Mouse (Mus musculus) lung, postnatal 14 days (tissue): Measurements from ENCODE around the gene Cdc37l1.

Source experiments
- DNase-seq: peaks from one replicate; pipeline ENCODE4 v3.0.0; 2021

The Cdc37l1 gene

DNA sequence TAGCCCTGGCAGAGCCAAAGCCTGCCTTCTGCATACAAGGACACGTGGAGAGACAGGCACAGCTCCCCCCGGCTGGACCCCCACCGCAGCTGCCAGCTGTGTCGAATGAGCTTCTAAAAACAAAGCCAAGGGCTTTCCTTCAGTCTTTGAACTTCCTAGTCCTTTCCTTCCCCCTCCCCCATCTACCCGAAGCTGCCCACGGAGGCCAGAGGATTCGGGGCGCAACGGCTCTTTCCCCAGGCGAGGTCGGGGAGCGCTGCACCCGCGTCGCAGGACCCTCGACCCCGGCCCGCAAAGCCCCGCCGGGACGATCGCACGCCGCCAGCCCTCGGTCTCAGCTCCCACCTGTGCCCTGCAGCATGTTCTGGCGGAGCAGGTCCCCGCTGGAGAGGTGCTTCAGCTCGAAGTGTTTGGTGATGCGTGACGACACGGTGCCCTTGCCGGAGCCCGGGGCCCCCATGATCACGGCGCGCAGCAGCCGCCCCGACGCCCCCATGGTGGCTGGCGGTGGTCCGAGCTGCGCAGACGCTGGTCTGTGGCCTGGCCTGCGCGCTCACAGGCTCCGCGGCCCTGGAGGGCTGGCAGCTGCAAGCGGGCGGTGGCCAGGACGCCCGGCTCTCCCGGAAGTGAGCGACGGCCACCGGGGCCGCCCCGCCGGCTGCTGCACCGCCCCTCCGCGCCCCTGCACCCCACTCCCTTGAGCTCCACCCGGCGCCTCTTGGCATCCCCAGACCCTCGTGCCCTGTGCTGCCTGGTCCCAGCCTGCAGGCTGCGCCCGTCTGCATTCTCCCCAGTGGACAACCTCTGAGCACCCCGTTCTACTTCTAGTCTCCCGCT, 57.4 kb downstream of the Cdc37l1 start, which contains the start of gene Ak3:
Ak3 (minus strand) TSS at position 628 of the 837 bp plus-strand sequence.
- DNase-seq = peak; percentile 79

DNA sequence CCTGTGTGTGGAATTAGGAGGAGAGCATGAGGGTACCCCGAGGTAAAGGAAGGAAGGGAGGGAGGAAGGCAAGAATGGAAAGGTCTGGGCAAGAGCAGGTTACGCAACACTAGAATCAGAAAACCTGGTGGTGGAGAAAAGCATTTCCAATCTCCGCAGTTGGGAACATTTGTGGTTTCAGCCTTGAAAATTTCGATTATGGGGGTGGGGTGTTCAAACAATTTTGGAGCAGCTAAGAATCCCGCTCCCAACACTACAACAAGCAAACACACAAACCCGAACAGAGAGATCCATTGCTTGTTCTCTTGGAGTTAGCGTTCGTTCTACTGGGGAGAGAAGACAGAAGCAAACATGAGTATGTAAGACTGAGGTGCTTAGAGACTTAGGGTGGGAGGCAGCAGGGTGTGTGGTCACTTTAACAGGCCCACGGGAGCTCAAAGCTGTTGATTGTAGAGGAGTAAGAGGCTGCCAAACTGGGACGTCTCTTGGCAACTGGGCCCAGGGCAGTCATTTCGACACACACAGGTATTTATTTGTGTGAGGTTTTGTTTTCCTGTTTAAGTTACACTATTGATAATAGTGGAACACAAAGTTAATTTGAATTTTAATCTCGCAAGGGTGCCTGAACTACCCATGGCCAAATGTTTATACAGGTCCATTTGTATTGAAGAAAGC, 59.4 kb downstream of the Cdc37l1 start:
- no peak for DNase-seq

DNA sequence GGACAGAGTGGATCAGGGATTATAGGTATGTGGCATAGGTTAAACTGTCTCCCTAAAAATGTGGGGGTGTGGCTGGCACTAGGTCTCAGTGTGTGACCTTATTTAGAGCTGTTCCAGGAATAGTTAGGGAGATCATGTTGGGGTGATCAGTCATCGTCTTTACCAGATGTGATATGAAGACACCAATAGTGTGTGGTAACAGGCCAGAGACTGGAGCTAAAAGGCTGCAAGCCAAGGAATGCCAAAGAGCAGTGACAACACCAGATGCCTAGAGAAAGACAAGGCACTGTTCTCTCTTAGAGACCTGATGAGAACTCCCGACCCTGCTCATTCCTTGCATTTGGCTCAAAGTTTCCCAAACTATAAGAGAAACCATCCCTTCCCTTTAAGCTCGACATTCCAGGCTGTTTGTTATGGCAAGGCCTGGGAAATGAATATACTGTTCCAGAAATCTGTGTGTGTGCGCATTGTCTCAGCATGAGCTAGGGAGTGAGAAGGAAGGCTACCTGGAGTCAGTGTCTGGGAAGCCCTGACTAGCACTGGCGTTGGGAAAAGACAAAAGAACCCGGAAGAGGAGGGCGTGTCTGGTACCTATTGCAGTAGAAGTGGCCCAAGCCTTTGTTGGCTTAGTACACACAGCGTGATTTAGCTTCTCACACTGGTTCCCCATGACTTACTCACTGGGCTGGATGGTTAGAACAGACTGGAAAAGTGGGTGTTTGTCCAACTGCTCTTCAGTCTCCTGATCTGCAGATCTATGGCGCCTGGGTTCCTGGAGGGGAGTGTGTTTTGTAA, 60.2 kb downstream of the Cdc37l1 start:
- DNase-seq = no peak

DNA sequence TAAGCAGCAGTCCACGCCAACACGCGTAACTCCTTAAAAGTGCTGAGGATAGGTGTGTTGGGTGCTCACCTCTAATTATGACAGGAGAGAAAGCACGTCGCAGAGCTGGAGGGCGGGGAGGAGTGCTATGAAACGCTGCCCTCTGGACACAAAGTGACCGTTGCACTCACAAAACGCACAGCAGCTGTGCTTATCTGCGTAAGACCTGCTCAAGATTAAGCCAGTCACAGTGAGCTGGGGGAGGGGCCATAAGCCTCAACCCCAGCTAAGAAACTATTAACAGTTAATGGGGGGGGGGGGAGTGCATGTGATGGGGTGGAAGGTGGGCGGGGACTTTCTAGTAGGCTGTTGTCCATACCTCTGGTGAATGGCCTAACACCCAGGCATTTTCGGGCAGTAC, 62.6 kb downstream of the Cdc37l1 start:
- DNase-seq = no peak

DNA sequence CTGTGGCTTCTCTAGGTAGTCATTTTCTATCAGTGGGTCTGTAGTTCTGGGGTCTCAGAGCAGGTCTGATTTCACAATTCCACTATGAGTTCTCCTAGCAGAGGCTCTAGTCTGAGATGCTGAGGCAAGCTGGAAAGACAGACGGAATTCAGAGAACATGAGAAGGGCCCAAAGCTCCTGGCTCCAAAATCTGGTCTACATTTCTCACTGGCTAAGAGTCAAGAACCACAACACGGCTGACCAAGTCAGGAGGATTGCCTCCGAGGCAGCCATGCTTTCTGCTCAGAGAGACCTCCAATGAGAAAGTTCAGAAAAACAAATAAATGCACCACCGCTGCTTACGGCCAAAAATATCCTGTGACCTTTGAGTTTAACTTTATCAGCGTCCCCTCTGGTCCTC, 64.4 kb downstream of the Cdc37l1 start:
- DNase-seq = no peak

DNA sequence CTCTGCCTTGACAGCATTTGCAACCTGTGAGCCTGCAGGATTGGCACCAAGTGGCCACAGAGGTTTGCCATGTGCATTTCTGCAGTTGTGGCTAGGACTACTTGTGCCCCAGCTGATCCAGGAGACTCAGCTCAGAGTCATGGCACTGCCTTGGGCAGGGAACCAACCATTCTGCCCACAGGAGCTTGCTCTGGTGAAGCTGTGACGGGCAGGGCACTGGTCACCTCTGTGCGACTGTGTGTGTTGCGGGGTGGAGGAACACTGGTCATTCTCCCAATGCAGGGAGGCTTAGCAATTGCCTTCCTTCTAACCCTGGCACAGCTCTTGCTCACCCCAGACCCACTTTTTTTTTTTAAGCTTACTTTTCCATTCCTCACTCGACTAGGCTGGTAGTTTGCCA, 65.3 kb downstream of the Cdc37l1 start:
- no peak for DNase-seq

DNA sequence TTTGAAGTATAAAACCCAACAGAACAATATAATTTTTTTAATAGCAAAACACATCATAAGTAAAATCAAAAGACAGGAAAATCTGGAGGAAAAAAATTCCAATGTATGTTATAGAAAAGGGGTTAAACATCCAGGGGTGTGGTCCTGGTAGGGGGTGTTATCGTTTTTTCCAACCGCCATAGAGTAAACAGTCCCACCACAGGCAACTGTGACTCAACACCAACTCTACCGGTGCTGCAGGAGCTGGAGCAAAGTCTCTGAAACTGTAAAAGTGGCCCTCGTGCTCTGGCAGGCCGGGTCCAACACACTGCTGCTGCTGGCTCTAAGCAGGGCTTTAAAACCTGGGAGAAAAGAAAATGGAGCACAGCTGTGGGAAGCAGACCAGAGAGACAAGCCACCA, 68.6 kb downstream of the Cdc37l1 start:
- no peak for DNase-seq

DNA sequence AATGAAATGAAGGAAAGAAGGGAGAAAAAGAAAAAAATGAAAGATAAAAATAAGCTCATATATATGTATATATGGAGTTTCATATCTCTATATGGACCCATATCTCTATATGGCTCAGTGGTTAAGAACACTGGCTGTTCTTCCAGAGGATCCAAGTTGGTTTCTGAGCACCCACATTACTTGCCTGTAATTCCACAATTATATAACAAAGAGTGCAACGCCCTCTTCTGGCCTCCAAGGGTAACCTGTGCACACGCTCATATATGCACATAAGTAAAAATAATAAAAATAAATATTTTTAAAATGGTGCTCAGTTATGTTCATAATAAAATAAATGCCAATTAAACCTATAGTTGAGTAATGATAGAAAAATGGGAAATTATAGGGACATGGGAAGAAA, 69.5 kb downstream of the Cdc37l1 start:
- no peak for DNase-seq

DNA sequence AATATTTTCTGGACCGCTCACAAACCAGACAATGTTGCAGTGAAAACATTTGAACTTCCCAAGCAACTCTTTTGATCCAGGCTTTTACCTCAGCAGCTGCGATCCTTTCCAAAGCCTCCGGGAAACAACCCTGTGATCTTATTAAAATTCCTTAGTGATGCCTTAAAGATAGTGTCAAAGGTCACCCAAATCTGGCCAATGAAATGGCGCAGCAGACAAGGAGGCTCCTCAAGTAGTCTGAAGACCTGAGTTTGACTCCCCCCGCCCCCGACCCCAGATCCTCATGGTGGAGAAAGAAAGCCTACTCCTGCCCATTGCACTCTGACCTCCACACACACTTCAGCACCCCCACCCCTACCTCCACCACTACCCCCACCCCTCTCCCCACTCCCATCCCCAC, 70.1 kb downstream of the Cdc37l1 start:
- DNase-seq = no peak

DNA sequence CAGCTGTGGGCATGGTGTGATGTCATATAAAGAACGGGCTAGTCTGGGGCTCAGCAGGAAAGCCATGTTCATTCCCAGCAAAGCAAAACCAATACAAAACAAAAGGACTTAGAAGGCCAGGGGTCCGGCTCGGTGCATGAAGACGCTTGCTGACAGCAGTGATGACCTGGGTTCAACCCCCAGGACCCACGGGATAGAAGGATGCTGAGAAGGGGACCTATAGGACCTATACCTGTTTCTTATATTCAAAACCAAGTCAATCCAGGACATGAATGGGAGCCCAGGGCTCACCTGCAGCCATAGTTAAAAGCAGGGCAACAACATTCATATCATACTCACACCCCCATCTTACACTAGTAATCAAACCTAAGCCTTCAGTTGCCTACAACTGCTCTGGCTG, 72.9 kb downstream of the Cdc37l1 start:
- no peak for DNase-seq

DNA sequence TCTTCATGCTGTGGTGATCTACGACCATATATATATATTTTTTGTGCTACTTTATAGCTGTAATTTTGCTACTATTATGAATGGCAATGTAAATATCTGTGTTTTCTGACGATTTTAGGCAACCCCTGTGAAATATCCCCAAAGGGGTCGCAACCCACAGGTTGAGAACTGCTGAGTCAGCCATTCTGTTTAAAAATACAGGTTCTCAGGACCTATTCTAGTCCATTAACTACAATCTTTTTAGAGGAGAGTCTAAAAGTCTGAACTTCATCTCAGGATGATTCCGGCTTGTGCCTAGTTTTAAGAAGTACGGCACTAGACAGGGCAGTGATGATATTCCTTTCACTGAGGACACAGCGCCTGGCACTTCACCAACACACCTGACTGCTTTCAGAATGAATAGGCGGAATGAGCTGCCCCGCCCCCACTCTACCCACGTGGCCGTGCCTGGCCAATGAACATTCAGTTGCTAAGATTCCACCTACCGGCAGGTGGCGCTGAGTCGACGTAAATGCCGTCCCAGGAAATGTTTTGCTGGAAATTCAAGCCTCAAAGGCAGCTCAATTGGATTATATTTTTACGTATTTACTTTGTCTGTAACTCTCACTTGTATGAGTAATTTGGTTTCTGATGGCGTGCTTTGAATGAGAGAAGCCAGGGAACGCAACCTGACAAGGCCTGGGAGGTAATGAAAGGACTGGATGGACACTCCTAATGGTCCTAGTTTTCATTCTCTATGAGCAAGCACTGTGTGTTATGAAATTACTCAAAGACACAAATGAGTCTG, 73.6 kb downstream of the Cdc37l1 start:
- peak; percentile 97 for DNase-seq

DNA sequence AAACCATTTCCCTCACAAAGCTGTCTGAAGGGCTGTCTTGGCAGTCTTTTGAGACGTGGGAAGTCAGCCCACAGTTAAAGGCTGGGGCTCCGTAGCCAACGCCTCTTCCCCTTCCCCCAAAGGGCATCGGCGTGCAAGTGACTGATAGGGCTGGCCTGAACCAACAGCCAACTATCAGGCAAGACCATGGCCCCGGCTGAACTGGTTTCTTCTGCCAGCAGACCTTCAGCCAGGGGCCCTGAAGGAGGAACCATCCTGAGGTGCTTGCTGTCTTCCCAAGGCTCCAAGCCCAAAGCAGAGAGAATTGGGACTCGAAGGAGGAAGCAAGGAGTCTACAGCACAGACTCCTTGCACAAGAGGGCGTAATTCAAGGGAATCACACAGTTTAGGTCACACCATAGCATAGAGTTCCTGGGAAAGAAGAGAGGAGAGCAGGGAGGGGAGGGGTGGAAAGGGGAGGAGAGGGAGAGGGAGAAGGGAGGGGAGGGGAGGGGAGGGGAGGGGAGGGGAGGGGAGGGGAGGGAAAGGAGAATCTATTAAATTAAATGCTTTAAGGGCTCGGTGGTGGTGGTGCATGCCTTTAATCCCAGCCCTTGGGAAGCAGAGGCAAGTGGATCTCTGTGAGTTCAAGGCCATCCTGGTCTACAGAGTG, 74.4 kb downstream of the Cdc37l1 start:
- DNase-seq = no peak

DNA sequence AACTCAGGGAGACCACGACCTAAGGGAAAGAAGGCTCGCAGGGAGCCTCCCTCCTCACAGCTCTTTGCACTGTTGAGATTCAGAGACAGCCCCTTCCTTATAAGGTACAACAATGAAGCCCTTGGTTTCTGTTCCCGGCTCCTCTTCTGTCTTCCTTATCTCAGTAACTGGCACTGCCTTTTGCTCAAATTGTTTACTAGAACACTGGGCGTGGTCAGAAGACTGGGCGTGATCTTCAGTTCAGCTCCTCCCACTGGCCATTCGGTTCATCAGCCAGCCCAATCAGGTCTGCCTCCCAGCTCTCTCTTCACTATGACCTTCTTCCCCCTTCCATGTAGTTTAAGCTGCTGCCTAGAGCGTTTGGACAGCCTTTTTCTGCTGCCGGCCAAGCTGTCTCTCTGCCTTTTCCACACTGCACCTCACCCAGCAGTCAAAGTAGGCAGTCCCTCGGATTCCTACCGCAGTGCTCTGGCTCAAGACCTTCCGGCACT, 76.9 kb downstream of the Cdc37l1 start:
- peak; percentile 75 for DNase-seq

DNA sequence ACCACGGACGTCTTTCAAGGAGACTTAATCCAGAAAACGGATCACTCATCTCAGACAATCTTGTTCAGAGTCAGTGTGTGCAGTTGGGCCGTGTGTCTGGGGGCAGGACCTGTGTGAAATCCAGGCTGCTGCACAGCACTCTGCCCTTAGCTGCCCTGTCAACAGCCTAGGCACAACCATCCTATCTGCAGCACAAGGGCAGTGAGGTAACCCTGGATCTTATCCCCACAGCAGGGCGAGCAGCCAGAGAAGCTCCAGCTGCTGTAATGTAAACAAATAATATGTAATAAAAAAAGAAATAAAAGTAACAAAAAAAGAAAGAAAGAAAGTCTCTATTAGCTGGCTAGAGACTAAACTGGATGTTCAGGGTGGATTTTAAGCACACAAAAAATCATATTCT, 79.0 kb downstream of the Cdc37l1 start:
- no peak for DNase-seq

DNA sequence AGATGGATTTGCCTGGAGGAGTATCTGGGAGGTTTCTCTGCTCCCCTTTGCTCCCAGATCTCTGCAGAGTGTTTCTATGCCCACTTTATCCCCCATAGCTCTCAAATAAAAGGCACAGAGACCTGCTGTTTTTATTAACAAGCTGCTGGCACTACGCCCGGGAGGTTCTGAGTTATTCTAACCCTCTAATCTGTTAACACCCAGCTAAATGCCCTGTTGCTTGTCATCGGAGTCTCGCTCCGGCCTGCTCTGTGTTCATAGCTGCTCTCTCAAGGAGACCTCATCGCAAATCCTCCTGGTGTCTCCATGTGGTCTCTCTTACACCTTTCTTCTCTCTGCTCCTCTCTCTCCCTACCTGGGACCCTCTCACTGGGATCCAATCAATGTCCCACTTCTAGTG, 84.7 kb downstream of the Cdc37l1 start:
- DNase-seq = no peak
